ENCODE assay signal across 9 mouse cellular contexts in genomic region chr5:149283009-149283408, GRCm38 (mm10). TPM values are rescaled to one million over a fixed set of nuclear protein-coding genes. Genes with fewer than 3 reads are reported as not detected.
DNase-seq lines count a peak whose midpoint lies in the region; ATAC-seq and TF ChIP-seq lines count a peak whose summit lies in the region.
"Had no signal": no experiment of that assay in that cellular context is flagged by ENCODE, and none has a peak within 500 bp of the region (broad histone marks: within the 10 kb centered on the region; RNA-seq: fewer than 3 reads in every experiment).

No protein-coding gene starts in this region.

- H3K36me3 ChIP-seq in E14TG2a.4 (ENCODE audit: insufficient read depth, low read length), result no peaks in the 10 kb centered on the region
- H3K36me3 ChIP-seq in forebrain, embryonic 16.5 days (ENCODE audit: control insufficient read depth, insufficient read depth), result no peaks in the 10 kb centered on the region

- H3K4me1 ChIP-seq in E14TG2a.4 (replicated peaks; ENCODE audit: low read depth, low read length), result peaks cover 36% of the 10 kb centered on the region
- peaks cover 5% of the 10 kb centered on the region; the same call in 1 of the 2 replicates for H3K4me1 ChIP-seq in forebrain, embryonic 16.5 days (replicated peaks; ENCODE audit: control insufficient read depth, insufficient read depth, low read length)

- no peak overlapping the region for H3K4me3 ChIP-seq in layer of hippocampus, adult 2 months
- no peak overlapping the region for H3K4me3 ChIP-seq in E14TG2a.4 (replicated peaks; ENCODE audit: low read length)
- H3K4me3 ChIP-seq in forebrain, embryonic 16.5 days (replicated peaks; ENCODE audit: low read length), result no peak overlapping the region

- no peak for DNase-seq in layer of hippocampus, adult 2 months (ENCODE audit: low spot score in 2 of 2)
- DNase-seq in layer of hippocampus, postnatal 14 days (ENCODE audit: low spot score in 2 of 2), result no peak
- DNase-seq in R1 (ENCODE audit: low read depth, low spot score), result peak; percentile 59
- DNase-seq in natural killer cell, adult 2 months (ENCODE audit: low spot score in 2 of 2), result peak; percentile 34 to 56
- DNase-seq: lung, postnatal 10 days had no signal

- no peak overlapping the region for H3K9ac ChIP-seq in forebrain, embryonic 16.5 days (replicated peaks; ENCODE audit: low read depth, low read length)

- no peaks in the 10 kb centered on the region for H3K9me3 ChIP-seq in E14TG2a.4 (ENCODE audit: low read length)
- H3K9me3 ChIP-seq in forebrain, embryonic 16.5 days (ENCODE audit: control insufficient read depth, low read length), result no peaks in the 10 kb centered on the region

- no peak for ATAC-seq in forebrain, embryonic 16.5 days
- no peak for ATAC-seq in erythroid progenitor cell, adult 5-6 weeks (replicated peaks; ENCODE audit: low FRiP score, poor library complexity, severe bottlenecking)
- ATAC-seq: hindbrain, embryonic 16.5 days had no signal

- 87% methylated on average over 2 of the region's 2 CpGs for WGBS in forebrain, embryonic 16.5 days

- no peak overlapping the region for H3K4me2 ChIP-seq in forebrain, embryonic 16.5 days (ENCODE audit: low read length)

- peaks cover 54% of the 10 kb centered on the region for H3K27me3 ChIP-seq in E14TG2a.4 (ENCODE audit: insufficient read depth, low read length)
- no peaks in the 10 kb centered on the region for H3K27me3 ChIP-seq in forebrain, embryonic 16.5 days (replicated peaks; ENCODE audit: control insufficient read depth, insufficient read depth, low read length)

- no peak overlapping the region for H3K27ac ChIP-seq in layer of hippocampus, adult 2 months
- no peak overlapping the region for H3K27ac ChIP-seq in forebrain, embryonic 16.5 days (ENCODE audit: low read length)

- TF ChIP-seq CTCF in layer of hippocampus, adult 2 months (conservative IDR thresholded peaks at IDR 0.05), result peak; percentile 76
- peak; percentile 99 for TF ChIP-seq CTCF in E14TG2a.4 (conservative IDR thresholded peaks at IDR 0.05; ENCODE audit: low read length)

RNA-seq across cellular contexts. Expression of gene Alox5ap, which starts 18.4 kb away (rescaled TPM):
- 10 to 100 TPM in 1 of 2 experiments, 1 to 10 TPM in 1; 7.8 to 11.1 TPM for total RNA-seq in layer of hippocampus, adult 2 months (2021)
- 1 to 10 TPM; 7.6 to 7.9 TPM for total RNA-seq in layer of hippocampus, postnatal 14 days (2021)
- 8.7 and 11.6 TPM in 2 replicates for polyA plus RNA-seq in forebrain, embryonic 16.5 days (2015; fragmentation: Nextera tagmentation; extraction: Ambion mirVana)
- total RNA-seq in erythroid progenitor cell, adult 5-6 weeks (2015; ENCODE audit: low replicate concordance), result 132 and 171 TPM in 2 replicates
- total RNA-seq in erythroid progenitor cell, adult 5-6 weeks (2017; ENCODE audit: low replicate concordance), result 55.7 and 78.7 TPM in 2 replicates

Comparison
In these comparisons a context has a peak if more than half of its experiments do, and no peak if none do; other contexts are left out.
1. DNase-seq: peak in R1 (single experiment) and natural killer cell, adult 2 months (2 of 2); none in layer of hippocampus, adult 2 months (0 of 2) and layer of hippocampus, postnatal 14 days (0 of 2).
2. RNA of gene Alox5ap, which starts 18.4 kb away (total RNA-seq): 55.7 to 171 TPM in erythroid progenitor cell, adult 5-6 weeks; 7.8 to 11.1 TPM in layer of hippocampus, adult 2 months and 7.6 to 7.9 TPM in layer of hippocampus, postnatal 14 days; every median in the first group is over 4 times any median in the second.